Mouse (Mus musculus) heart, adult 2 months (tissue): ENCODE data around the gene Lypd6b.

Experiments used
- CTCF ChIP-seq: fragments of 200-600 bp; IDR thresholded peaks from 2 replicates; pipeline ENCODE4 v1.8.1; 2022; ENCODE audit warnings: antibody characterized with exemption, mild to moderate bottlenecking, moderate library complexity
- POLR2A ChIP-seq: fragments of 200-500 bp; IDR thresholded peaks from 2 replicates; pipeline ENCODE4 v1.6.1; 2011; ENCODE audit warnings: mild to moderate bottlenecking, low read depth, low read length, control low read depth; ENCODE audit not compliant: insufficient read depth

DNA sequence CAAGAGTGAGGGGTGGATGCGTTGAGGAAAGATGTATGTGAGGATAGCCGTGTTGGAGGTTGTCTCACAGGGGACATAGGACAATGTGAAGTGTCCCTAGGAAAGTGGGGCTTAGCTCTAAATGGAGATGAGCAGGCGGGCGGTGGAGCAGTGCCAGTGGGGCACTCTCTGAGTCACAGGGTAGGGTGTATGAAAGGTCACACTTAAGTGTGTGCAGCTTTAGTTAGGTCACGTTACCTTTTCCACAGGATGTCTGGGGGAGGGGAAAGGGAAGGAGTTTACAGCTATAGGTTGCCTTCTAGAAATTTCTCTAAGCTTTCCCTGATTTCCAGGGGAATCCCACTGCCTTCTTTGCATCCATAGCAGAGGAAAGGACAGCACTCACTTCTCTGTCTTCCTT, 2.0 kb downstream of the Lypd6b start:
- TF ChIP-seq CTCF: no peak
- TF ChIP-seq POLR2A: no peak
